Mouse (Mus musculus) T-helper 2 cell (primary cell): ENCODE results near the gene Ccl21b.
"Not testable (repeated sequence)": the region's sequence is repeated elsewhere in the genome, so short reads cannot be mapped to it uniquely, and the experiment has no call there.

Experiments used
- in situ Hi-C: fragments of 300-600 bp; cut with MboI, MseI; formaldehyde crosslinking; loops from one replicate; pipeline ENCODE4 v1.15.1; 2025; ENCODE audit warnings: high pct_unique_total_duplicates

Ccl21b gene

DNA sequence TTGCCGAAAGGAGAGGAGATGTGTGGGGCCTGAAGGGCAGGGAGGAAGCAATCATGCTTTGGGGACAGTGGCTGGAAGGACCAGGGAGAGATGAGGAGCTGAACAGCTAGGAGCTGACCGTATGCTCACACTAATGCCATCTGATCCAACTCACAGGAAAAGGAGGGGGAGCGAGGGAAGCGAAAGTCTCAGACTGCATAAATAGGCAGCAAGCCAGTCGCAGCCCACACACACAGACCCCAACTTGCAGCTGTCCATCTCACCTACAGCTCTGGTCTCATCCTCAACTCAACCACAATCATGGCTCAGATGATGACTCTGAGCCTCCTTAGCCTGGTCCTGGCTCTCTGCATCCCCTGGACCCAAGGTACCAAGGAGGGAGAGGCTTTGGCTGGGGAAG, at the start of gene Ccl21b:
Ccl21b (plus strand) TSS at position 301 of the 400 bp plus-strand sequence.
- in situ Hi-C loops, result loop anchor here (25.0 kb wide), 1 partner anchor 493 kb away; the partner anchor contains the start of genes Ccl27a, Galt and Sigmar1

DNA sequence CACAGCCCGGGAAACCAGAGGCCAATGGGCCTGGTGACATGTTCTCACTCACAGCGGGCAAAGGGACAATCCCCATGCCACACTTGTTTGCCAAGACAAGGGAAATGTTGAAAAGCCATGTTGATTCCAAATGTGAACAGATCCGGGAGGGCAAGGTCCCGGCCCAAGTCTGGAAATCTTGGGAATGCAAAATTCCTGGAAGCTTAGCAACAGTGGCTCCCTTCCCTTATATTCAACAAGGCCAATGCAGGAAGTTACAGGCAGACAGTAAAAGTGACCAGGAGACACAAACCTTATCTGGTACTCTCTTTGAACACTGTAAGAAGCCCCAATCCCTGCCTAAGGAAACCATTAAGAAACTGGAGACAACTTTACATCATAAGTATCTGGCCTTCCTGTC, 15.2 kb upstream of the Ccl21b start, which contains the start of gene Gm10600:
Gm10600 (plus strand) TSS at position 301 of the 400 bp plus-strand sequence.
- in situ Hi-C loops, result not testable (repeated sequence)

DNA sequence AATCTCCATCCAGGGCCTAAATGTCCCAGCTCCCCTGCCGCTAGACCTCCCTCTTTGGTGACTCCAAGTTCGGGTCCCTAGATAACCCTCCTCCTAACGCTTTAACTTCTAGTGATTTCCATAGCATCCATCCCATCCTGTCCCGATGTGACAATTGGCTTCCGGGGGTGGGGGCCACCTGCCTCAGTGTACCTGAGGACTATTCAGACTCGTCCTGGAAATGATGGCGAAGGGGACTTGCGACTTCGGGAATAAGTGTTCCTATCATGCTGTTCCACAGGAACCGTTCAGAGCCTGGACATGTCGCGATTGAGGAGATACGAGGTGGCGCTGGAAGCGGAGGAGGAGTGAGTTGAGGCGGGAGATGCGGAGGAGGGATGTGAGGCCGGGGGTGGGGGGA, 38.4 kb downstream of the Ccl21b start, which contains the start of gene Gm21953:
Gm21953 (plus strand) TSS at position 301 of the 400 bp plus-strand sequence.
- in situ Hi-C loops, result not testable (repeated sequence)
